22 mouse cellular contexts compared by ENCODE assay signal in the genomic region with DNA sequence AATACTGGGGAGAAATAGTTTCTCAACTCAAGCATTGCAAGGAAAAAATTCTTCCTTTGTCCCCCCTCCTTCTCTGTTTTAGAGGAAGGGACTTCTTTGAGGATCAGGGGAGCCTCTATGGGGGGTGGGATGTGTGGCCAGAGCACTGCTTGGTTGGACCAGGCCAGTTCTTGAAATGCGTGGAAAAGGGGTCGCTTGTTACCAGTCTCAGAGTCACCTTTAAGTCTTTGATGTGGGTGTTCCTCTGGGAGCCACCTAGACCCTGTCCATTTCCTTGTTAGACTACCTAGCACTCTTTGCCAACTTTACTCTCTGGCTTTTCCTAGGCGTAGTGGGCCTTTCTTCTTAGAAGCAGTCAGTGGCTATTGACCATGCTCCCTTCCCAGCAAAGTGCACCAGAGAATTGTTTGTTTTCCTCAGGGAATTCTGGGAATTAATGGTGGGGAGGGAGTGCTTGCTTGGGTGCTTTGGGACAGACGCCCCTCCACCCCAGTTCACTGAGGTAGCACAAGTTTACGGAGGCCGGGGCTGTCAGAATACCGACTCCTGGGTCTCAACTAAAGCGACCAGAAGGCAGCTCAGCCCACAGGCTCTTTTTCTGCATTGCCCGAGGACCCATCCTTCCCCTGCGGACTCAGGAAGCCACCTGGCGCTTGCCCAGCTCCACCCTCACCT. TPM values are rescaled to one million over a fixed set of nuclear protein-coding genes. Genes with fewer than 3 reads are reported as not detected.
DNase-seq lines count a peak whose midpoint lies in the region; ATAC-seq and TF ChIP-seq lines count a peak whose summit lies in the region.
"Had no signal": no experiment of that assay in that cellular context is flagged by ENCODE, and none has a peak within 500 bp of the region (broad histone marks: within the 10 kb centered on the region; RNA-seq: fewer than 3 reads in every experiment).

No protein-coding gene starts in this region.

- peak; percentile 54 for DNase-seq in hindbrain, embryonic 11.5 days (ENCODE audit: low spot score)
- no peak for DNase-seq in hindbrain, embryonic 14.5 days (ENCODE audit: low spot score)
- peak; percentile 20 for DNase-seq in brain, embryonic 14.5 days (ENCODE audit: low read depth)
- DNase-seq in limb, embryonic 10.5 days (ENCODE audit: low spot score) = peak; percentile 53
- DNase-seq in midbrain, postnatal 0 days (ENCODE audit: low spot score) = no peak
- no peak for DNase-seq in left cerebral cortex, adult 11 months (ENCODE audit: low spot score)
- no peak for DNase-seq in frontal cortex, adult 2 months (ENCODE audit: extremely low spot score in 1 of 2, low spot score in 1 of 2)
- DNase-seq in urinary bladder, postnatal 14 days (ENCODE audit: low spot score) = no peak
- DNase-seq: adrenal gland, adult 8-10 months; cerebellum, adult 2 months; gastrocnemius, postnatal 10 days; heart, postnatal 10 days; kidney, adult 9 months; kidney, postnatal 36 days; lung, adult 2 months; lung, postnatal 36 days; spleen, adult 18-20 months; thymus, adult 18-20 months had no signal

- H3K4me2 ChIP-seq in hindbrain, embryonic 11.5 days (replicated peaks; ENCODE audit: low read depth, low read length) = no peak overlapping the region
- H3K4me2 ChIP-seq in hindbrain, embryonic 14.5 days (replicated peaks) = no peak overlapping the region
- H3K4me2 ChIP-seq in midbrain, postnatal 0 days (ENCODE audit: low read depth, low read length, poor library complexity, severe bottlenecking) = peak overlapping the region; percentile 6; the same call in 1 of the 2 replicates
- H3K4me2 ChIP-seq: embryonic facial prominence, embryonic 15.5 days had no signal

- no peak for ATAC-seq in hindbrain, embryonic 11.5 days (ENCODE audit: low FRiP score)
- ATAC-seq in hindbrain, embryonic 14.5 days (ENCODE audit: low FRiP score) = no peak
- ATAC-seq in midbrain, postnatal 0 days (ENCODE audit: low FRiP score) = no peak

- peak overlapping the region; percentile 2; the same call in 1 of the 2 replicates for H3K4me3 ChIP-seq in hindbrain, embryonic 11.5 days (ENCODE audit: low read depth, low read length)
- H3K4me3 ChIP-seq in hindbrain, embryonic 14.5 days (replicated peaks; ENCODE audit: low read length) = no peak overlapping the region
- no peak overlapping the region; the same call in 1 of the 2 replicates for H3K4me3 ChIP-seq in limb, embryonic 10.5 days
- H3K4me3 ChIP-seq in midbrain, postnatal 0 days (ENCODE audit: low read depth, low read length) = 0 out of 2 replicates have a peak overlapping the region, but pooled peaks have one; percentile 3
- H3K4me3 ChIP-seq: embryonic facial prominence, embryonic 15.5 days; heart, embryonic 10.5 days had no signal

- no peak overlapping the region for H3K9ac ChIP-seq in hindbrain, embryonic 11.5 days (ENCODE audit: low read depth, low read length)
- no peak overlapping the region for H3K9ac ChIP-seq in hindbrain, embryonic 14.5 days
- no peak overlapping the region for H3K9ac ChIP-seq in midbrain, postnatal 0 days (replicated peaks; ENCODE audit: low read length, poor library complexity, severe bottlenecking)
- H3K9ac ChIP-seq: embryonic facial prominence, embryonic 15.5 days had no signal

- H3K27me3 ChIP-seq in hindbrain, embryonic 11.5 days (ENCODE audit: control insufficient read depth, insufficient read depth, low read length) = peaks cover 94% of the 10 kb centered on the region
- peaks cover 95% of the 10 kb centered on the region for H3K27me3 ChIP-seq in hindbrain, embryonic 14.5 days (ENCODE audit: control insufficient read depth, insufficient read depth, low read length)
- peaks cover 100% of the 10 kb centered on the region for H3K27me3 ChIP-seq in limb, embryonic 10.5 days (ENCODE audit: low read depth, poor library complexity, severe bottlenecking)
- H3K27me3 ChIP-seq in midbrain, postnatal 0 days (ENCODE audit: insufficient read depth, low read length) = peaks cover 80% of the 10 kb centered on the region

- no peak for TF ChIP-seq CTCF in brain, embryonic 14.5 days (IDR thresholded peaks at IDR 0.05; ENCODE audit: borderline replicate concordance, extremely low read depth, insufficient read depth, insufficient read length)
- TF ChIP-seq CTCF in midbrain, postnatal 0 days (IDR thresholded peaks at IDR 0.05) = no peak

- H3K9me3 ChIP-seq in hindbrain, embryonic 11.5 days (ENCODE audit: control insufficient read depth, low read length) = no peaks in the 10 kb centered on the region
- H3K9me3 ChIP-seq in hindbrain, embryonic 14.5 days (ENCODE audit: control insufficient read depth, low read length) = no peaks in the 10 kb centered on the region
- no peaks in the 10 kb centered on the region for H3K9me3 ChIP-seq in limb, embryonic 10.5 days (replicated peaks)
- no peaks in the 10 kb centered on the region for H3K9me3 ChIP-seq in midbrain, postnatal 0 days (ENCODE audit: low read length)
- H3K9me3 ChIP-seq: embryonic facial prominence, embryonic 15.5 days; heart, embryonic 10.5 days had no signal

- WGBS in hindbrain, embryonic 11.5 days = under 1% methylated on average over 11 of the region's 11 CpGs
- 3% methylated on average over 11 of the region's 11 CpGs for WGBS in hindbrain, embryonic 14.5 days
- WGBS in limb, embryonic 10.5 days = 2% methylated on average over 11 of the region's 11 CpGs
- WGBS in midbrain, postnatal 0 days = 6% methylated on average over 11 of the region's 11 CpGs

- peaks cover 11% of the 10 kb centered on the region for H3K4me1 ChIP-seq in hindbrain, embryonic 11.5 days (replicated peaks; ENCODE audit: control insufficient read depth, insufficient read depth, low read length)
- peaks cover 5% of the 10 kb centered on the region; the same call in 1 of the 2 replicates for H3K4me1 ChIP-seq in hindbrain, embryonic 14.5 days (replicated peaks; ENCODE audit: control insufficient read depth, insufficient read depth, low read length)
- peaks cover 39% of the 10 kb centered on the region for H3K4me1 ChIP-seq in limb, embryonic 10.5 days
- H3K4me1 ChIP-seq in midbrain, postnatal 0 days (ENCODE audit: insufficient read depth, low read length) = no peaks in the 10 kb centered on the region

- no peak for TF ChIP-seq POLR2A in brain, embryonic 14.5 days (IDR thresholded peaks at IDR 0.05; ENCODE audit: borderline replicate concordance, extremely low read depth, insufficient read depth, insufficient read length, poor library complexity, severe bottlenecking)

- H3K27ac ChIP-seq in hindbrain, embryonic 11.5 days (ENCODE audit: low read depth, low read length) = peak overlapping the region; percentile 47; the same call in 1 of the 2 replicates
- no peak overlapping the region for H3K27ac ChIP-seq in hindbrain, embryonic 14.5 days
- no peak overlapping the region for H3K27ac ChIP-seq in limb, embryonic 10.5 days
- no peak overlapping the region for H3K27ac ChIP-seq in midbrain, postnatal 0 days (ENCODE audit: low read depth, low read length)
- H3K27ac ChIP-seq: embryonic facial prominence, embryonic 15.5 days; heart, embryonic 10.5 days had no signal

- no peaks in the 10 kb centered on the region for H3K36me3 ChIP-seq in hindbrain, embryonic 11.5 days (ENCODE audit: control insufficient read depth, insufficient read depth, low read length)
- H3K36me3 ChIP-seq in hindbrain, embryonic 14.5 days (replicated peaks; ENCODE audit: control insufficient read depth, insufficient read depth) = no peaks in the 10 kb centered on the region
- no peaks in the 10 kb centered on the region for H3K36me3 ChIP-seq in limb, embryonic 10.5 days
- H3K36me3 ChIP-seq in midbrain, postnatal 0 days (ENCODE audit: insufficient read depth, low read length) = no peaks in the 10 kb centered on the region
- H3K36me3 ChIP-seq: embryonic facial prominence, embryonic 15.5 days; heart, embryonic 10.5 days had no signal

RNA-seq across cellular contexts. Expression of a gene that starts 5.0 kb away (rescaled TPM):
- 3.4 and 5.7 TPM in 2 replicates for polyA plus RNA-seq in hindbrain, embryonic 11.5 days (2014; fragmentation: Nextera tagmentation; extraction: Ambion mirVana)
- 5.0 and 5.1 TPM in 2 replicates for polyA plus RNA-seq in hindbrain, embryonic 14.5 days (2014; fragmentation: Nextera tagmentation; extraction: Ambion mirVana)
- polyA plus RNA-seq in brain, embryonic 14.5 days (2012; rRNA removed) = 8.8 and 14.4 TPM in 2 replicates
- not detected in 2 replicates for polyA plus RNA-seq in limb, embryonic 10.5 days (2016; fragmentation: Nextera tagmentation; extraction: Ambion mirVana)
- total RNA-seq in midbrain, postnatal 0 days (2014; rRNA removed) = 25.8 and 34.8 TPM in 2 replicates
- 11.8 and 12.9 TPM in 2 replicates for polyA plus RNA-seq in midbrain, postnatal 0 days (2015; fragmentation: Nextera tagmentation; extraction: Ambion mirVana)
- polyA plus RNA-seq in frontal cortex, adult 2 months (2012; rRNA removed) = 7.0 and 7.4 TPM in 2 replicates
- total RNA-seq: adrenal gland, adult 8-10 months; heart, postnatal 10 days; liver, adult 2 months; neutrophil, adult 5-6 weeks had no signal
- polyA plus RNA-seq: embryonic facial prominence, embryonic 15.5 days; liver, adult 2 months; lung, adult 2 months had no signal

Comparison
In these comparisons a context has a peak if more than half of its experiments do, and no peak if none do; other contexts are left out.
1. DNase-seq: peak in hindbrain, embryonic 11.5 days (single experiment), brain, embryonic 14.5 days (single experiment) and limb, embryonic 10.5 days (single experiment); none in hindbrain, embryonic 14.5 days (single experiment), midbrain, postnatal 0 days (single experiment), left cerebral cortex, adult 11 months (single experiment), frontal cortex, adult 2 months (0 of 2) and urinary bladder, postnatal 14 days (single experiment).
2. H3K4me3 ChIP-seq: peak in hindbrain, embryonic 11.5 days (single experiment) and midbrain, postnatal 0 days (single experiment); none in hindbrain, embryonic 14.5 days (single experiment) and limb, embryonic 10.5 days (single experiment).